Mouse (Mus musculus) layer of hippocampus, adult 9-11 months (tissue): ENCODE results near the gene Tcf12.

ENCODE experiments used
- DNase-seq: peaks from one replicate; pipeline ENCODE4 v3.0.0; 2022

Gene Tcf12

GRCm38 (mm10) chr9:72085017-72085416 is 26.7 kb downstream of the Tcf12 start:
- no peak for DNase-seq

- peak; percentile 30 for DNase-seq
Measured at GRCm38 (mm10) chr9:72084131-72084530, 27.5 kb downstream of the Tcf12 start.

DNA sequence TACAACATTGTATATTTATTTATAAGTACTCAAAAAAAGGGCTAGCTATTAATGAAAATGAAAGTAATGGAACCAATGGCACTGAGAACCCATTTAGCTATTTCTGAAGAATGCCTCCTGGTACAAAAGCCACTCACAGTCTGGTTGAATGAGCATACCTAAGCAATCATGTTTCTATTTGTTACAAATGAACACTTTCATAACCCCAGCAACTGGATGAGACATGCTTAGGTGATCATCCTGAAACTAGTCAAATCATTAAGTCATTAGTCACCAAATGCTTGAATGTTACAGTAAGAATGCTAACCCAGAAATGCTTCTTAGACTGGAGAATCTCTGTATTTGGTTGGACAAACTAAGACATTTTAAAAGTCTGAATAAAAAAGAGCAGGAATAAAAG is 35.5 kb downstream of the Tcf12 start:
- DNase-seq = no peak

DNA sequence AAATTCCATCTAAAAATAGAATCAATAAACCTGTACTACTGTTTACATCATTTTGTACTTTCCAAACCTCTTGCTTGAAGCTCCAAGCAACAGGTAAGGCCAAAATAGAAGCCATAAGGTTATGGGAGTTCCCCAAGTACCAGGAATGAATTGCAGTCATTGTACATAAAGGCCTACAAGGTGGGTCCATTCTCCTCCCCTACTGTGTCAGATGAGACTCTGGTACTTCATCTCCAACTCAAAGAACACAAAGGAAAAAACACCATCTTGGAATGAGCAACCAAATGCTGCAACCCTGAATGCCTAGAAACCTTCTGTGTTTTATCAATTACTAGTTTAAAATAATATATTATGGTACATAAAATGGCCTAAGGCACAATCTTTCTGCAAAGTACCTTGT is 45.5 kb downstream of the Tcf12 start:
- no peak for DNase-seq

GRCm38 (mm10) chr9:72053144-72053543 is 58.5 kb downstream of the Tcf12 start:
- no peak for DNase-seq

- no peak for DNase-seq
Measured at GRCm38 (mm10) chr9:72040156-72040555, 71.5 kb downstream of the Tcf12 start.

- no peak for DNase-seq
Measured at GRCm38 (mm10) chr9:72039369-72039768, 72.3 kb downstream of the Tcf12 start.

- no peak for DNase-seq
Measured at GRCm38 (mm10) chr9:72037059-72037516, 74.6 kb downstream of the Tcf12 start.

DNA sequence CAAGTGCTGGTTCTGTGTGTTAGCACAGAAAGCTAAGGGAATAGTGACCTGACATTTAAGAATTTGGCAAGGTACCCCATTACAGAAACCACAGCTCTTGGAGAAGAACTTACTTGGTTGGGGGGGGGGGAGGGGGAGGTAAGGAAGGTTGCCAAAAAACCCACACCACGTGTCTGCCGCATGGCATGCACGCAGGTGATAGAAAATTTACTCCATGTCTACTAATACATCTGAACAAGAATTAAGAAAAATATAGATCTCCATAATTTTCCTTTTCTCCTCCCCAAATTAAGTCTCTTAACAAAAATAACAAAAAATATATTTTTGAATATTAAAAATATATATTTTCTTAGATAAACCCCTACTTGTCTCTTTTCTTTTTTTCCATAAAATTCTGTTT is 75.4 kb downstream of the Tcf12 start:
- no peak for DNase-seq

DNA sequence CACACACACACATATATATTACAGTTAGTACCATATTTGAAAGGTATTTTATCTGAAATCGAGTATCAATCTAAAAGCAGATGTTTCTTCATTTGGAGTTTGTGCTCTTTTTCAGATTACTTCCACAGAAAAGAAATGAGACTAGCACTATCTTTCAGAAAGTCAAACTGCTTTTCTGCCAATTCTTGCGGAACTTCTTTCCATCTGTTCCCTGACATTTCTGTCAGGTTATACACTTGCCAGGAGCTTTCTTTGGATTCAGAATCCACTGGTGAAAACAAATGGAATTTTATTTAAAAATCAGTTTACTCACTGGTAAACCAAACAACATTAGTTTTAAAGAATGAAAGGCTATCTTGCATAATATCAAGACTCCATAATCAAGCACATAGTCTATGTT is 78.4 kb downstream of the Tcf12 start:
- DNase-seq = no peak

DNA sequence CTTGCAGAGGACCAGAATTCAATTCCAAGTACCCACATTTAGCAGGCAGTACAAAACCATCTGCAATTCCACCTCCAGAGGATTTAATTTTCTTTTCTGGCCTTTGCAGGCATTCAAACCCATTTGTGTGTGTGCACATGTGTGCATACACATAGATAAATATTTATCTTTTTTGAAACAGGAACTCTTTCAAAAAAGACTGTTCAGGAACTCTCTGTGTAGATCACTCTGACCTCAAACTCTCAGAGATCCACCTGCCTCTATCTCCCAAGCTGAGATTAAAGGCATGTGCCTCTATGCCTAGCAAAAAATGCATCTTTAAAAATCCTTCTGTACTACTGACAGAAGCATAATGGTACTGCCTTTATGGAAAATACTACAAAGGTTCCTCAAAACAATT is 81.4 kb downstream of the Tcf12 start:
- DNase-seq = no peak

DNA sequence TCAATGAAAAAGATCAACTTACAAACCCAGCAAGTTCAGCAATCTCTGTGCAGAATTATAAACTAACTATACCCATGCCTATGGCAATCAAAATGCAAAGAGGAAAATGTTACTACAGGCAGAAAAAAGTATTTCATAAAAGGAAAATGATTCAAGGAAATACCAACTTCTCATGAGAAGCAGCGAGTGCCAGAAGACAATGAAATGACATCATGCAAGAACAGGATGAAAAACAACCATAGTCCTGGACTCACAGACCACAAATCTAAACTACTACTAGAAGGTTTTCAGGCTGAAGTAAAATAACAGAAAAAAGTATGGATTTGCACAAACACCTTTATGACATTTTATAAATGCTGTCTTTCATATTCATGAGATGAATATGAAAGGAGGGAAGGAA is 82.1 kb downstream of the Tcf12 start:
- no peak for DNase-seq

GRCm38 (mm10) chr9:72023274-72023673 is 88.4 kb downstream of the Tcf12 start:
- DNase-seq = no peak

DNA sequence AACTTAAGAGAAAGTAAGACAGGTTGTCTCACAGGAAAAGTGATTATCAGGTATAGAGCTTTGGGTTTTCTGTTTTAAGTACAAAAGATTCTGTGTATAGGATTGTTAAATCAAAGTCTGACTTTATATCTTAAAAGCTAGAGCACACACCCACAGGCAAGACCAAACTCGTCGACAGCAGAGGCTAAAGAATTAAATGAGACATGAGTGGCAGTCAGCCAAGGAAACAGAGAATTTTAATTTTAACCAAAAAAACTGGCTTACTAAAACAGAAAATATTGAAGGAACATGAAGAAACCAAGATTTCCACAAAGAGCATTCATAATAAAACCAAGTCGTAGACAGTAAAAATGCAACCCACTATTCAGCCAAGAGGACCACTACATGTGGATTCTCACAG is 90.2 kb downstream of the Tcf12 start:
- no peak for DNase-seq

DNA sequence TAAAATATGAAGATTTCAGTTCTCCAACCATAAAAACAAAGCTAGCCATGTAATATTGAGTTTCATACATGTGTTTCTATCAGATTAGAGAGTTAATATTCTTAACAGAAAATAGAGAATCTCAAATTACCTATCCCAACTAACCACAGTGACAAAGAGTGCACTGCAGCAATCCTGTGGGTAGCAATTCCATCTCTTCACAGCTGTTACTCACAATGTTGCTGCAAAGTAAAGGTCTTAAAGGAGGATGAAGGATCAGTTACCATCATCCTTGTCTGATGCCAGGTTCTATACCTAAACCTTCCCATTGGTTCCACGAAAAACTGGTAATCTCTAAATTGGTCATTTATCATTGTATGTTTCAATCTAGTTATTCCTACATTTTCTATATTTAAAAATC is 95.7 kb downstream of the Tcf12 start:
- DNase-seq = no peak

DNA sequence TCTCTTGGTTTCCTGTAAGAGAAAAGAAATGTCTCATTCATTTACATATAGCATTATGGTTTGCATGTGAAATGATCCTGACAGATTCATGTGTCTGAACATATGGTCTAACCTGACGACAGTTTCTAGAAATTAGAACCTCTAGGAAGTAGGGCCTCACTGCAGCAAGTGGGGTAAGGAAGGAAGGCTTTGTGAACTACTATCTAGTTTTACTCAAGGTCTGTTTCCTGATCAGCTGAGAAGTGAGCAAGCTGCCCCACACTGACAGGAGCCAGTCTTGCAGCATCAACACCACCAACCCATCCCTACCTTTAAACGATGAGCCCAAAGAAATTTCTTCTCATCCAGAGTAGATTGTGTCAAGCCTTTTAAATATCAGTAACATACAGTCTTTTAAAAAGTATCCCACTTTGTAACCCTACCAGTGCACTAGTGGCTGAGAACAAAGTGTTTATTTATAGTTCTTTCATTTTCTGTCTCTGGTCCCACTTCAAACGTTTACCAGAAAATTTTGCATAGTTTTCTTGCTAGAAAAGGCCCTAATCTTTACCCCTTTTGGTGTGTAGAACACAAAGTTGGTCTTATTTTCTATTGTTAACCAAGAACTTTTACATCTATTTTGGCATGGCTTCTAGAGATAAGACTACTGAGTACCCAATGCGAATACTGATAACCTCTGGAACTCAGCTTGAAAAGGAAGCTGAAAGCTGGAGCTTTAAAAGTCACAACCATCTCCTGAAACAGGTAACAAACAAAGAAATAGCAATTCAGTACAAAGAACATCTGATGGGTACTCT is 96.9 kb downstream of the Tcf12 start:
- DNase-seq = no peak

DNA sequence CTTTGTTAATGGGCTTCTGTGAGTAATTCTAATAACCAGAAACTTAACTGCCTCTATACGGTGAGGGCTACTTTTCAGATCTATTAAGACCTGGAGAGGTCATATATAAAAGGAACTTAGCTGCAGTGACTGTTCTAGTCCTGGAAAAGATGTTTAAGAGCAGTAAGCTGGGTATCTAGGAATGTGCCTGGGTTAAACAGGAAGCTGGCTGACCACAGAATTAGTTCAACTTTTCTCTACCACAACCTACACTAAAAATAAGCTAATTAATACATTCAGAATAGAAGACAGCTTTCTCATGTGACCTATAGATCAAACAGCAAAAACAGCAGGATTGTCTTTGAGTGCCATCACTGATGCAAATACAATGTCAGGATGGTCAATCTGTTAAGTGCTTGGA is 98.1 kb downstream of the Tcf12 start:
- no peak for DNase-seq

GRCm38 (mm10) chr9:72008634-72009033 is 103.0 kb downstream of the Tcf12 start:
- no peak for DNase-seq

- DNase-seq = no peak
Measured at GRCm38 (mm10) chr9:71991147-71991546, 120.5 kb downstream of the Tcf12 start.

GRCm38 (mm10) chr9:71990376-71990775 is 121.3 kb downstream of the Tcf12 start:
- no peak for DNase-seq

GRCm38 (mm10) chr9:71989663-71990062 is 122.0 kb downstream of the Tcf12 start:
- DNase-seq = no peak

GRCm38 (mm10) chr9:71986716-71987115 is 125.0 kb downstream of the Tcf12 start:
- no peak for DNase-seq

- DNase-seq = no peak
Measured at GRCm38 (mm10) chr9:71982826-71983225, 128.8 kb downstream of the Tcf12 start.

GRCm38 (mm10) chr9:71981071-71981470 is 130.6 kb downstream of the Tcf12 start:
- no peak for DNase-seq

DNA sequence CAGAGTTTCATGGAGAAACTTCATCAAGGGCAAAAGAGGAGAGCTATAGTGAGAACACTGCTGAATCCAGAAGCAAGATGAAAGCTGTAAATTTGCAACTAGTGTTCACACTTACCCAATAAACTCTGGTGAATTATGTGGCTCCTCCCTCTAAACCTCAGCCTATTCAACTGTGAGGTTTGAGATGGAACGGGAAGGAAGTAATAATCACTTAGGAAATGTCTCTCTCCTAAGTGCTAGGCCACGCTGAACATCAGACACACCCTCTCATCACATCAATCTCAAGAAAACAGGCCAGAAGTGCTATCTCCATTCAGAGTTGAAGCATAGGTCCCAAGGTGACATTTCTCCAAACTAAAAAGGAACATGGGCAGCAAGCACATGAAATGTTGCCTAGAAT is 131.1 kb downstream of the Tcf12 start:
- no peak for DNase-seq
